Mouse (Mus musculus) stomach, postnatal 0 days (tissue): ENCODE results near the gene Ptgdr2. TPM values are rescaled to one million over a fixed set of nuclear protein-coding genes. Genes with fewer than 3 reads are reported as not detected.

Source experiments
- ATAC-seq: fragments of 200-750 bp; cut with Nextera tagmentation; 2 replicates; pipeline ENCODE4 v1.8.0; 2017; ENCODE audit not compliant: low FRiP score, low TSS enrichment
- DNase-seq: peaks from one replicate; pipeline ENCODE4 v3.0.0-alpha.2; 2016; ENCODE audit warnings: low spot score
- H3K27ac ChIP-seq: fragments of 300-500 bp; sonication (generic); replicated peaks from 2 replicates; pipeline ENCODE4 v1.5.1; 2014; ENCODE audit warnings: mild to moderate bottlenecking, control low read depth
- H3K27me3 ChIP-seq: fragments of 300-500 bp; sonication (generic); 2 replicates; pipeline ENCODE4 v1.6.1; 2014; ENCODE audit warnings: low read length; ENCODE audit not compliant: control insufficient read depth, insufficient read depth
- H3K36me3 ChIP-seq: fragments of 300-500 bp; sonication (generic); 2 replicates; pipeline ENCODE4 v1.6.1; 2014; ENCODE audit warnings: low read length, mixed read lengths; ENCODE audit not compliant: control insufficient read depth, insufficient read depth
- H3K4me1 ChIP-seq: fragments of 300-500 bp; sonication (generic); replicated peaks from 2 replicates; pipeline ENCODE4 v1.6.1; 2014; ENCODE audit warnings: antibody characterized with exemption; ENCODE audit not compliant: control insufficient read depth, insufficient read depth
- H3K4me2 ChIP-seq: fragments of 300-500 bp; sonication (generic); replicated peaks from 2 replicates; pipeline ENCODE4 v1.6.1; 2014; ENCODE audit warnings: low read depth, mild to moderate bottlenecking, control low read depth, moderate library complexity
- H3K4me3 ChIP-seq: fragments of 300-500 bp; sonication (generic); 2 replicates; pipeline ENCODE4 v1.5.1; 2014; ENCODE audit warnings: low read depth, low read length, control low read depth
- H3K9ac ChIP-seq: fragments of 300-500 bp; sonication (generic); 2 replicates; pipeline ENCODE4 v1.6.1; 2014; ENCODE audit warnings: mild to moderate bottlenecking, low read length, control low read depth, mixed read lengths
- H3K9me3 ChIP-seq: fragments of 300-500 bp; sonication (generic); 2 replicates; pipeline ENCODE4 v1.6.1; 2016; ENCODE audit warnings: low read length; ENCODE audit not compliant: control insufficient read depth
- CTCF ChIP-seq: IDR thresholded peaks from 2 replicates; pipeline ENCODE4 v1.5.1; 2016; ENCODE audit warnings: antibody characterized with exemption, low read depth, mild to moderate bottlenecking, moderate library complexity
- EP300 ChIP-seq: optimal IDR thresholded peaks from 2 replicates; pipeline ENCODE3; 2016; ENCODE audit warnings: antibody characterized with exemption
- WGBS: fragments of 180-500 bp; shearing (Covaris S2); extraction: QIAGEN DNeasy Blood & Tissue Kit; methylation state at CpG from one replicate; pipeline ENCODE4 v1.1.7; 2014; 5-methylcytosine and 5-hydroxymethylcytosine counted together
- polyA plus RNA-seq: library from polyadenylated mRNA; unstranded; fragments of >200 nt; fragmentation: Nextera tagmentation; extraction: Ambion mirVana; gene quantifications from 2 replicates; pipeline ENCODE4 v1.2.1, GENCODE M21; 2015

Gene Ptgdr2
- polyA plus RNA-seq, 1 experiment from 2014 or later, result 0.06 TPM

DNA sequence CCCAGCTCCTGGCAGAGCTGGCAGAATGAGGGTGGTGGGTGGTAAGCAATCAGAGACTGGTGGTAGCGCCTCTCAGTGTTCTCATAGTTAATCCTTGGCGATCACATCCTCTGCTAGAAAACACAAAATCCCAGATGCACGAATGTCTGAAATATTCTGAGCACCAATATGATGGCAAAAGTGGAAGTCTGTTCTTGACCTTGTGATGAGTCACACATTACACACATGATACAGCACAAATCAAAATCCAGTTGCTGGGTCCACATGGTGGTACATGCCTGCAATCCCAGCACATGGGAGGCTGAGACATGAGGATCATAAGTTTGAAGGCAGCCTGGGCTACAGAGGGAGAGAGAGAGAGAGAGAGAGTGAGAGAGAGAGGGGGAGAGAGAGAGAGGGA is 15.9 kb upstream of the Ptgdr2 start:
- Histone ChIP-seq H3K4me2 (no peak overlapping the region), H3K9me3 (no peaks in the 10 kb centered on the region), H3K4me1 (no peaks in the 10 kb centered on the region), H3K27ac (no peak overlapping the region), H3K9ac (no peak overlapping the region), H3K4me3 (no peak overlapping the region), H3K27me3 (no peaks in the 10 kb centered on the region), H3K36me3 (no peaks in the 10 kb centered on the region)
- DNase-seq, result no peak
- 62% methylated on average over 3 of the region's 3 CpGs for WGBS
- ATAC-seq, result no peak
- TF ChIP-seq EP300 (no peak), CTCF (no peak)

DNA sequence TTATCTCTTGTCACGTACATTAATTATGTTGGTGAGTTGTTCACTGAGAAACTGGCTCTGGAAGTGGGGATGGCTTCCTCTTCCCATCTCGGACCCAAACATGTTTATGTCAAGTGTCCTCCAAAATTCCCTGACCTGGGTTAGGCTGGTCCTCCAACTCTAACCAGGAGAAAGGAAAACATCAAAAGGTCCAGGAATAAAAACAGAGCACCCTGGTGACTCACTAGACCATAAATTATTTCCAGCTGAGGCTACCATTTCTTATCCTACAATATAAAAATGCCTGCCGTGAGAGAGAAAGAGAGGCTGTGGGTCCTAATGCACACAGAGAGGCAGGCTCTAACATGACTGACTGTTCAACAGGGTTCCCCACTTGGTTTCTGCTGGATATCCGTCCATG is 12.7 kb upstream of the Ptgdr2 start:
- ATAC-seq (no peak), DNase-seq (no peak)
- TF ChIP-seq EP300 (no peak), CTCF (no peak)
- Histone ChIP-seq H3K4me1 (no peaks in the 10 kb centered on the region), H3K36me3 (no peaks in the 10 kb centered on the region), H3K27ac (no peak overlapping the region), H3K9me3 (no peaks in the 10 kb centered on the region), H3K9ac (no peak overlapping the region), H3K4me3 (no peak overlapping the region), H3K4me2 (no peak overlapping the region), H3K27me3 (no peaks in the 10 kb centered on the region)
- WGBS, result 36% methylated on average over 4 of the region's 4 CpGs

DNA sequence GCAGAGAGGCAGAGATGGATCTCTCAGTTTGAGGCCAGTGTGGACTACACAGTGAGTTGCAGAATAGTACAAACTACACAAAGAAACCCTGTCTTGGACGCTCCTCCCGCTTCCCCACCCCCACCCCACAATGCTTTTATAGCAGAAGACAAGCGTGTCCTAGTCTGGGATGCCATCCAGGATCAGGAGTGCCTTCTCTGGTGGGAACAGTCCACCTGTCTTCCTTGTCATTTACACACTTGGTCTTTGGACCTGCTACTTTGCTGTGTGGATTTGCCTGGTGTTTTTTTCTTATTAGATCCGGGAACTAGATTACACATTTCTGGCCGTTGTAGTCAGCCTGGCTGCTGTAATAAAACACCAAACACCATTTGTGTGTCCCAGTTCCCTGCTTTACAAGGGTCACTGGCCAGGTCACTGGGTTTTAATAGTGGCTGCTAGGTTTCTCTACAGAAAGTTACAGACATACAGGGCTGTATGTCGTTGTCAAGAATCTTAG is 10.8 kb upstream of the Ptgdr2 start:
- Histone ChIP-seq H3K9me3 (no peaks in the 10 kb centered on the region), H3K4me1 (no peaks in the 10 kb centered on the region), H3K9ac (no peak overlapping the region), H3K27ac (no peak overlapping the region), H3K36me3 (no peaks in the 10 kb centered on the region), H3K4me2 (no peak overlapping the region), H3K27me3 (no peaks in the 10 kb centered on the region), H3K4me3 (no peak overlapping the region)
- DNase-seq, result no peak
- WGBS, result 57% methylated on average over 6 of the region's 6 CpGs
- no peak for ATAC-seq
- TF ChIP-seq CTCF (no peak), EP300 (no peak)

DNA sequence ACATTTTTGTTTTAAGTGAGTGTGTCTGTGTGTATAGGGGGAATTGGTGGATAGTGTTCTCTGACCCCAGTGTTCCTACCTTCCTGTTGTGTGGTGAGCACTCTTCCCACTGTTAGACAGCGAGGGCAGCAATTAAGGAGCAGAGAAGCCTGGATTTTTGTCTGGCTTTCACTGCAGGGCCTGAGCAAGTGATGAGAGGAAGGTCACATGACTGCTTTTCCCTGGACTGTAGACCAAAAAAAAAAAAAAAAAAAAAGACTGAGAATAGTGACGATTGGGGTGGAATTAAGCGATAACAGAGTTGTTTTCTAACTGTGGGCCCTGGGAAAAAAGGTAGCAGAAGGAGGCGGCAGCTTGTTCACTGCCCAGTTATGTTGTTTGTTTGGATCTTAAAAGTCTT is 10.3 kb upstream of the Ptgdr2 start:
- Histone ChIP-seq H3K9me3 (no peaks in the 10 kb centered on the region), H3K4me1 (no peaks in the 10 kb centered on the region), H3K27ac (no peak overlapping the region), H3K27me3 (no peaks in the 10 kb centered on the region), H3K4me3 (no peak overlapping the region), H3K9ac (no peak overlapping the region), H3K4me2 (no peak overlapping the region), H3K36me3 (no peaks in the 10 kb centered on the region)
- DNase-seq, result no peak
- no peak for TF ChIP-seq EP300
- TF ChIP-seq CTCF, result no peak
- ATAC-seq, result no peak
- WGBS, result 52% methylated on average over 4 of the region's 4 CpGs

DNA sequence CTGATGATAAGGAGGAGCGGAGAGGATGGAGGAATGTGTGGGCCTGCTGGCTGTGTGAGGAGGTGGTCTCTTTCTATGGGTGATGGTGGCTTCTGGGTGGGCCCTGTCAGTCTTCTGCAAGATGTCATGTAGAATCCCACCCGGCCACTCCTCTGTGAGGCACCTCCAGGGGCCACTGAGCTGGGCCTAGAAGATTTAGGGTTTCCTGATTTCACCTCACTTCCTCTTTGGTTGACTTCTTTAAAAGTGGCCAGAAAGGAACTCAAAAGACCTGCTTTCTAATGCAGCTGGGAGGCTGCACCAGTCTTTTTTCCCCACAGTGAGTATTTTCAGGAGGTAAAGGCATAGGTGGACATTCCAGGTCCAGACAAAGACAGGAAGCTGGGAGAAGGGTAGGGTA is 6.3 kb upstream of the Ptgdr2 start:
- Histone ChIP-seq H3K27me3 (no peaks in the 10 kb centered on the region), H3K4me1 (no peaks in the 10 kb centered on the region), H3K9me3 (no peaks in the 10 kb centered on the region), H3K4me2 (no peak overlapping the region), H3K27ac (no peak overlapping the region), H3K9ac (no peak overlapping the region), H3K36me3 (no peaks in the 10 kb centered on the region), H3K4me3 (no peak overlapping the region)
- no peak for ATAC-seq
- no peak for DNase-seq
- 75% methylated on average over 2 of the region's 2 CpGs for WGBS
- no peak for TF ChIP-seq EP300
- no peak for TF ChIP-seq CTCF

DNA sequence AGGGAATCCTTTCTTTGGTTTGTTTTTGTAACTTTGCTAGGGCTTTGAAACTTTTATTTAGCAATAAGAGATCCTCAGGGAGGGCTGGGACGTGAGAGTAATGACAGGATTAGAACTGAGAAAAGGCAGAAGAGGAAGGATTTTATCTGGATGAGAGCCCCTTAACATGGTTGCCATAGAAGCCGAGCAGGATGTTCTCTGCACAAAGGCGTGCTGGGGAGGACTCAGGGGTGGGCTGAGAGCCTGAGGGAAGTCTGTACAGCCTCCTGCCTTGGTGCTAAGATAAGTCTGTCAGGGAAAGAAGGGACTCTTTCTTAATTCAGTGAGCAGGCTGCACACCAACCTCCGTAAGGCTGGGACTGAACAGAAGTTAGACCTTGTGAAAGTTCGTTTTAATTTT is 1.9 kb upstream of the Ptgdr2 start:
- no peak for DNase-seq
- 42% methylated on average over 5 of the region's 5 CpGs for WGBS
- no peaks in the 10 kb centered on the region for H3K4me1 ChIP-seq
- H3K27me3 ChIP-seq, result no peaks in the 10 kb centered on the region
- no peak for TF ChIP-seq CTCF
- no peak overlapping the region for H3K4me2 ChIP-seq
- no peak for ATAC-seq
- no peaks in the 10 kb centered on the region for H3K9me3 ChIP-seq
- no peak overlapping the region for H3K4me3 ChIP-seq
- H3K9ac ChIP-seq, result no peak overlapping the region
- no peaks in the 10 kb centered on the region for H3K36me3 ChIP-seq
- H3K27ac ChIP-seq, result no peak overlapping the region
